Mouse (Mus musculus) MEL (cell line): ENCODE measurements around the gene Siah1a.

ENCODE experiments used
- CTCF ChIP-seq, 3 experiments: IDR thresholded peaks in 2 of 3; conservative IDR thresholded peaks in 1 of 3; 2 replicates each; pipeline ENCODE4 v1.5.1; 2011 to 2012; ENCODE audit warnings: low read length in 3 of 3, low read depth in 2 of 3, mild to moderate bottlenecking in 2 of 3, improper control_type of control experiment in 1 of 3, inconsistent platforms in 1 of 3, mixed read lengths in 1 of 3, moderate library complexity in 1 of 3; ENCODE audit not compliant: control insufficient read depth in 1 of 3, insufficient read depth in 1 of 3, poor library complexity in 1 of 3, severe bottlenecking in 1 of 3
- E2F4 ChIP-seq: IDR thresholded peaks from 2 replicates; pipeline ENCODE4 v1.6.1; 2011; ENCODE audit warnings: low read depth, low read length, improper control_type of control experiment, borderline replicate concordance
- MAX ChIP-seq: IDR thresholded peaks from 2 replicates; pipeline ENCODE4 v1.6.1; 2011; ENCODE audit warnings: low read length, improper control_type of control experiment
- MAZ ChIP-seq: IDR thresholded peaks from 2 replicates; pipeline ENCODE4 v1.6.1; 2012; ENCODE audit warnings: low read depth, mild to moderate bottlenecking, inconsistent platforms, low read length, improper control_type of control experiment
- POLR2A ChIP-seq, 2 experiments: IDR thresholded peaks; 2 replicates each; pipeline ENCODE4 v1.6.1; 2011 to 2012; ENCODE audit warnings: low read length in 2 of 2, mild to moderate bottlenecking in 2 of 2, control low read depth in 1 of 2, improper control_type of control experiment in 1 of 2, low read depth in 1 of 2, moderate library complexity in 1 of 2; ENCODE audit not compliant: control insufficient read depth in 1 of 2, insufficient read depth in 1 of 2, poor library complexity in 1 of 2

DNA sequence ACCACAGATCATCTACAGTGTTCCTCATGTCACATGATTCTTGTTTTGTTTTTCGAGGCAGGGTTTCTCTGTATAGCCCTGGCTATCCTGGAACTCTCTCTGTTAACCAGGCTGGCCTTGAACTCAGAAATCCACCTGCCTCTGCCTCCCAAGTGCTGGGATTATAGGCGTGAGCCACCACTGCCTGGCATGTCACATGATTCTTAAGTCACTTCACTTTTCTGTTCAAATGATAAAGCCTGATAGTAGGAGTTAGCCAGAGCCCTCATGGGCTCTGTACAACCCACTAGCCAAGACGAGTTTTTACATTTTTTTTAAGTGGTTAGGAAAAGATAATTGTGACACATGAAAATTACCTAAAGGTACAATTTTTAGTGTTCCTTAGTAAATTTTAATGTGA lies 12.9 kb upstream of the Siah1a start:
- TF ChIP-seq MAX (no peak), POLR2A (IDR thresholded peaks at IDR 0.05; ENCODE audit: control insufficient read depth in 1 of 2, insufficient read depth in 1 of 2, low read depth in 1 of 2, low read length in 2 of 2, poor library complexity in 1 of 2) (no peak), MAZ (no peak), E2F4 (no peak), CTCF (IDR thresholded peaks at IDR 0.05 in 2 of 3, conservative IDR thresholded peaks at IDR 0.05 in 1 of 3; ENCODE audit: control insufficient read depth in 1 of 3, insufficient read depth in 1 of 3, low read depth in 2 of 3, low read length in 3 of 3, poor library complexity in 1 of 3, severe bottlenecking in 1 of 3) (no peak)
